Mouse (Mus musculus) forebrain, postnatal 0 days (tissue): Measurements from ENCODE around the gene Mgam. TPM values are rescaled to one million over a fixed set of nuclear protein-coding genes. Genes with fewer than 3 reads are reported as not detected.

Experiments
- ATAC-seq: fragments of 200-750 bp; cut with Nextera tagmentation; 2 replicates; pipeline ENCODE4 v1.8.0; 2017; ENCODE audit warnings: mild to moderate bottlenecking, moderate library complexity
- DNase-seq: peaks from one replicate; pipeline ENCODE4 v3.0.0-alpha.2; 2015
- H3K27ac ChIP-seq: fragments of 300-500 bp; sonication (generic); 2 replicates; pipeline ENCODE4 v1.5.1; 2014; ENCODE audit warnings: low read depth, mild to moderate bottlenecking, antibody characterized with exemption, low read length, moderate library complexity, mixed read lengths
- H3K27me3 ChIP-seq: fragments of 300-500 bp; sonication (generic); 2 replicates; pipeline ENCODE4 v1.6.1; 2014; ENCODE audit warnings: mild to moderate bottlenecking, low read length, mixed read lengths; ENCODE audit not compliant: insufficient read depth
- H3K36me3 ChIP-seq: fragments of 300-500 bp; sonication (generic); 2 replicates; pipeline ENCODE4 v1.6.1; 2014; ENCODE audit warnings: mild to moderate bottlenecking, moderate library complexity; ENCODE audit not compliant: insufficient read depth
- H3K4me1 ChIP-seq: fragments of 300-500 bp; sonication (generic); 2 replicates; pipeline ENCODE4 v1.6.1; 2014; ENCODE audit warnings: antibody characterized with exemption; ENCODE audit not compliant: insufficient read depth
- H3K4me2 ChIP-seq: fragments of 300-500 bp; sonication (generic); 2 replicates; pipeline ENCODE4 v1.6.1; 2014; ENCODE audit warnings: low read depth, mild to moderate bottlenecking, moderate library complexity
- H3K4me3 ChIP-seq: fragments of 300-500 bp; sonication (generic); 2 replicates; pipeline ENCODE4 v1.5.1; 2014; ENCODE audit warnings: low read depth, low read length, mixed read lengths
- H3K9ac ChIP-seq: fragments of 300-500 bp; sonication (generic); 2 replicates; pipeline ENCODE4 v1.6.1; 2014; ENCODE audit warnings: mild to moderate bottlenecking
- H3K9me3 ChIP-seq: fragments of 300-500 bp; sonication (generic); 2 replicates; pipeline ENCODE4 v1.6.1; 2016; ENCODE audit warnings: low read length
- CTCF ChIP-seq: sonication (generic); IDR thresholded peaks from 2 replicates; pipeline ENCODE4 v1.5.1; 2016; ENCODE audit warnings: antibody characterized with exemption, control low read depth, low read depth
- WGBS: fragments of 180-500 bp; shearing (Covaris S2); extraction: QIAGEN DNeasy Blood & Tissue Kit; methylation state at CpG from one replicate; pipeline ENCODE4 v1.1.7; 2014; 5-methylcytosine and 5-hydroxymethylcytosine counted together
- polyA plus RNA-seq: library from polyadenylated mRNA; unstranded; fragments of >200 nt; fragmentation: Nextera tagmentation; extraction: Ambion mirVana; gene quantifications from 2 replicates; pipeline ENCODE4 v1.2.1, GENCODE M21; 2015
- total RNA-seq: library from RNA; depleted of rRNA; stranded (reverse); fragments of >200 nt; gene quantifications from 2 replicates; pipeline ENCODE4 v1.2.3, GENCODE M21; 2014; rRNA removed

Gene Mgam
- total and polyA plus RNA-seq, 2 experiments from 2014 or later = 0.05 to 0.62 TPM

DNA sequence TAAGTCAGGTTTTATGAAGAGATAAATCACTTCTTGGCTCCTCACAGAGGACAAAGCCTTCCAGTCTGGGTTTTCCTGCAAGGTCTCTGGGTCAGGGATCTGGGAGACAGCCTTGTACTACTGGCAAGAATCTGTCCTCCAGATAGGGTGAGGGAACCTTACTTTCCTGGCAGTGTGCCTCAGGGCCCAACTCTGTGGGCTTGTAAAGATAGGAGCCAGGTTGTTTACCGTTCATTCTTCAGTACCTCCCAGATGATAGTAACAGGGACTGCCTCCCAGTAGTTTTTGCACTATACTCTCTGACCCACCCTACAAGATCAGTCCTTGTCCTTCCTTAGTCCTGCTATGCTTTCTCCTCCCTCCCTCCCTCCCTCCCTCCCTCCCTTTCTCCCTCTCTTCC is 155.0 kb downstream of the Mgam start:
- H3K27me3 ChIP-seq = no peaks in the 10 kb centered on the region
- H3K4me1 ChIP-seq = no peaks in the 10 kb centered on the region
- WGBS = 89% methylated on average over 1 of the region's 1 CpGs
- DNase-seq (no peak), ATAC-seq (no peak)
- H3K36me3 ChIP-seq = no peaks in the 10 kb centered on the region
- H3K9me3 ChIP-seq = no peaks in the 10 kb centered on the region
- no peak overlapping the region for H3K27ac ChIP-seq
- no peak overlapping the region for H3K4me3 ChIP-seq
- no peak for TF ChIP-seq CTCF
- H3K9ac ChIP-seq = no peak overlapping the region
- no peak overlapping the region for H3K4me2 ChIP-seq

DNA sequence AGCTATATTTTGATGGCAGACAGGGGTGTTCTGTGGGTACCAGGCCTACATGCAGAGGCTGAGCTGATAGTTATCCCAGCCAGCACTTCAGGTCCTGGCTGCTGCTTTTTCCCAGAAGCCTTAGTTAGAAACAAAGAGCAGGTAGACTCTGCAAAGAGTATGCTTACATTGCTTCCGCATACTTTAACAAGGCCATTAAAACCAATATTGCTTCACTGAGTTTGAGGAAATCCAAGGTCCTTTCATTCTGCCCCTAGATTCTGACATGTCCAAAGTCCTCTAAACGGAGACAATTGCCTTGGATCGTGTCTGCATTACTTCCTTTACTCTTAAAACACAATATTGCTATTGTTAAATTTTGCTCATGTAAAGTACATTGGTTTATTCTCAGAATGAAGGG is 155.7 kb downstream of the Mgam start:
- no peak for DNase-seq
- WGBS = 86% methylated on average over 3 of the region's 3 CpGs
- Histone ChIP-seq H3K36me3 (no peaks in the 10 kb centered on the region), H3K4me1 (no peaks in the 10 kb centered on the region), H3K4me3 (no peak overlapping the region), H3K9ac (no peak overlapping the region), H3K27ac (no peak overlapping the region), H3K27me3 (no peaks in the 10 kb centered on the region), H3K4me2 (no peak overlapping the region), H3K9me3 (no peaks in the 10 kb centered on the region)
- no peak for ATAC-seq
- no peak for TF ChIP-seq CTCF

DNA sequence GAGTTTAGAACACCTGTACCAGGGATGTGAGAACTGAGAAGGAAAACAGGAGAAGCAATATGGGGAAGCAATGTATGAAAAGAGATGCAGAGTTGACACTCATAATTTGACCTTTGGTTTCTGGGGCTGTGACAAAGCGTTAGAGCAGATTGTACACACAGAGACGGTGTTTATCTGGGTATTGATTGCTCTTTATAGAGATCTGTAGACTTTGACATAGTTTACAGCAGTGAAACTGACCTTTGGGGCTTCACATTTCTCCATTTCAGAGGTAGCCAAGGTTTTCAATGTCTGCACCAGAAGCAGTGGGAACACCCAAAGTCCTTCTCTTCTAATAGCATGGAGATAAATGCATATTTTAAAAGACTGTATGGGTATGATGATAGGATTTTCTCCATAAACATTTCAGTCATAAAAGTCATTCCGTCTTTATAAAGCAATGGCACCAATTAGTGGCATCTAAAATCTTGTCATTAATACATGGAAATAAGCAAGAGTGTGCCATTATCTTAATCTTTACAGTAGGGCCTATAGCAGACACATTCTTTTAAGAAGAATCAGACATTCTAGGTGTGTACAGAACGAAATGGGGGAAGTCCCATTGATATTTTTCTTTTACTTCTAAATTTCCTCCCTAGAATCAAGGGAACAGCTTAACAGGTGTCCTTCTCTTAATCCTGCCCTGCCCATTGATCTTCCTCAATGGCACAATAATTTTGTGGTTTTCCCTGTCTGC is 166.6 kb downstream of the Mgam start:
- no peaks in the 10 kb centered on the region for H3K4me1 ChIP-seq
- TF ChIP-seq CTCF = no peak

DNA sequence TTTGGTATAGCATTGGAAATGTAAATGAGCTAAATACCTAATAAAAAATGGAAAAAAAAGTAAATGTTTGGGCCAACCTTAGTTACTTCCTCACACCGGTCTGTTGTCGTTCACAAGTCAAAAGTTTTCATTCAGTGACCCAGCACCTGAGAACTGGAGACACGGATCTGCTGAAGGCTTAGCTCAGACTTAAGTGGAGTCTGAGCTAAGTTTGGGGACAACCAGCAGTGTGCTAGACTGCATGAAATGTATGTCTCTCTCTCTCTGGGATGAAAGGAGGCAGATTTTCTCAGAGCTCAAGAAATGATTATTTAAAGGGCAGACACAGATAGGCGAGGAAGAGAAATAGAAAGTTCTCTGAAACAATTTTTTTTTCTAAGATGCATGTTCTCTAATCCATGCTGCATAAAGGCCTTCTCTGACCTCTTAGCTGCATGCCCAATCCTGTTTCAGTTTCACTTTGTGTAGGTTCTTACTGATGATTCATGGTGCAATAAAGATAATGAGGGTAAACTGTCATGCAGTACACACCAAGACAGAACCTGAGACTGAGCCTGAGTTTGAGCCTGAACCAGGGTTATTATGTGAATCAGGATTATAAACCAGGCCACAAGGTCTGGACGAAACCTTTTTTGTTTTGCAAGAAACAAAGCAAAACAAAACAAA is 189.7 kb downstream of the Mgam start:
- no peak for TF ChIP-seq CTCF
- Histone ChIP-seq H3K4me2 (no peak overlapping the region), H3K27me3 (no peaks in the 10 kb centered on the region), H3K4me1 (no peaks in the 10 kb centered on the region), H3K9ac (no peak overlapping the region), H3K4me3 (no peak overlapping the region), H3K27ac (no peak overlapping the region), H3K36me3 (no peaks in the 10 kb centered on the region), H3K9me3 (no peaks in the 10 kb centered on the region)
- no peak for DNase-seq
- 88% methylated on average over 5 of the region's 5 CpGs for WGBS
- ATAC-seq = no peak

More for the DNA sequence above, 166.6 kb downstream of the Mgam start:
- Histone ChIP-seq H3K4me3 (no peak overlapping the region), H3K36me3 (no peaks in the 10 kb centered on the region), H3K9me3 (no peaks in the 10 kb centered on the region), H3K27ac (no peak overlapping the region), H3K4me2 (no peak overlapping the region), H3K9ac (no peak overlapping the region), H3K27me3 (no peaks in the 10 kb centered on the region)
- DNase-seq (no peak), ATAC-seq (no peak)
- WGBS = 77% methylated on average over 4 of the region's 4 CpGs

Other genes starting within 250 kb of the Mgam start
- gene E330009J07Rik, start 192.7 kb upstream of the Mgam start, total RNA-seq = 24.4 and 26.4 TPM in 2 replicates
- 6.7 and 10.2 TPM in 2 replicates for gene E330009J07Rik, start 192.7 kb upstream of the Mgam start, polyA plus RNA-seq
- not detected in 2 replicates for gene Wee2, start 189.7 kb upstream of the Mgam start, total RNA-seq
- 0.13 TPM in 2 replicates for gene Wee2, start 189.7 kb upstream of the Mgam start, polyA plus RNA-seq
- gene Ssbp1, start 157.5 kb upstream of the Mgam start, total RNA-seq = 25.3 and 29.9 TPM in 2 replicates
- gene Ssbp1, start 157.5 kb upstream of the Mgam start, polyA plus RNA-seq = 77.2 and 83.1 TPM in 2 replicates
- 0.14 and 0.38 TPM in 2 replicates for gene Tas2r137, start 137.6 kb upstream of the Mgam start, total RNA-seq
- not detected in 2 replicates for gene Tas2r137, start 137.6 kb upstream of the Mgam start, polyA plus RNA-seq
- gene Tas2r108, start 135.3 kb upstream of the Mgam start, total RNA-seq = 1.8 TPM in 1 of 2 replicates, not detected in the other
- gene Tas2r108, start 135.3 kb upstream of the Mgam start, polyA plus RNA-seq = not detected in 2 replicates
- not detected in 2 replicates for gene Prss37, start 109.3 kb upstream of the Mgam start, total RNA-seq
- not detected in 2 replicates for gene Prss37, start 109.3 kb upstream of the Mgam start, polyA plus RNA-seq
- gene Olfr461, start 73.8 kb upstream of the Mgam start, total RNA-seq = not detected in 2 replicates
- 0.07 TPM in 1 of 2 replicates, not detected in the other for gene Olfr461, start 73.8 kb upstream of the Mgam start, polyA plus RNA-seq
- not detected in 2 replicates for gene Olfr460, start 59.3 kb upstream of the Mgam start, total RNA-seq
- not detected in 2 replicates for gene Olfr460, start 59.3 kb upstream of the Mgam start, polyA plus RNA-seq
- 0.23 and 0.52 TPM in 2 replicates for gene Clec5a, start 43.0 kb upstream of the Mgam start, total RNA-seq
- gene Clec5a, start 43.0 kb upstream of the Mgam start, polyA plus RNA-seq = 0.88 and 1.0 TPM in 2 replicates
- not detected in 2 replicates for gene Tas2r138, start 15.5 kb upstream of the Mgam start, total RNA-seq
- gene Tas2r138, start 15.5 kb upstream of the Mgam start, polyA plus RNA-seq = not detected in 2 replicates